In the genomic region with DNA sequence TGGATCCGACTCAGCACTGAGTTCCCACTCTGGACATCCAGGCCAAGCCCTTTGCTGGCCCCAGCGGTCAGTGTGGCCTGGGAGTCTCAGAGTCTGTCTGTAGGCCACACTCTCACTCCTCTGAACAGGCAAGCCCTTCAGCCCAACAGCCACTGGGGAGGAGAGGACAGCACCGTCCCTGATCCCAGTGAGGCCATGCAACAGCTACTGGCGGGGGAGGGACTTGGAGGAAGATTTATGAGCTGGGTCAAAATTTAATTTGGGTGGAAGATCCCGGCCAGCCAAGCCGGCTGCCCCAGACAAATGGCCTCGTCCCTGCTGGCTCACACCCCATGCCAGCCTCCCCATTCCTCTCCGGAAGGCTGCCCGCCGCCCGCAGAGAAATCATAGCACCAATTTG, we compare ENCODE assay signal across 10 mouse cellular contexts. TPM values are rescaled to one million over a fixed set of nuclear protein-coding genes. Genes with fewer than 3 reads are reported as not detected.
DNase-seq lines count a peak whose midpoint lies in the region; ATAC-seq and TF ChIP-seq lines count a peak whose summit lies in the region.
"Had no signal": no experiment of that assay in that cellular context is flagged by ENCODE, and none has a peak within 500 bp of the region (broad histone marks: within the 10 kb centered on the region; RNA-seq: fewer than 3 reads in every experiment).

No protein-coding gene starts in this region.

- no peak overlapping the region for H3K27ac ChIP-seq in stomach, embryonic 15.5 days
- no peak overlapping the region for H3K27ac ChIP-seq in stomach, postnatal 0 days (replicated peaks)
- 0 out of 2 replicates have a peak overlapping the region, but pooled peaks have one; percentile 15 for H3K27ac ChIP-seq in hindbrain, postnatal 0 days
- no peak overlapping the region; the same call in 1 of the 2 replicates for H3K27ac ChIP-seq in stomach, embryonic 16.5 days (ENCODE audit: low read length)

- H3K27me3 ChIP-seq in stomach, embryonic 15.5 days (replicated peaks) = 0 out of 2 replicates have a peak, but pooled peaks cover 2% of the 10 kb centered on the region
- H3K27me3 ChIP-seq in stomach, postnatal 0 days (ENCODE audit: control insufficient read depth, insufficient read depth, low read length) = no peaks in the 10 kb centered on the region
- H3K27me3 ChIP-seq in hindbrain, postnatal 0 days (ENCODE audit: insufficient read depth, low read length) = no peaks in the 10 kb centered on the region
- no peaks in the 10 kb centered on the region for H3K27me3 ChIP-seq in stomach, embryonic 16.5 days (ENCODE audit: control insufficient read depth, insufficient read depth, low read length)

- TF ChIP-seq CTCF in stomach, postnatal 0 days (IDR thresholded peaks at IDR 0.05; ENCODE audit: low read depth) = no peak
- no peak for TF ChIP-seq CTCF in hindbrain, postnatal 0 days (IDR thresholded peaks at IDR 0.05; ENCODE audit: low read depth)

- H3K36me3 ChIP-seq in stomach, embryonic 15.5 days = no peaks in the 10 kb centered on the region
- no peaks in the 10 kb centered on the region for H3K36me3 ChIP-seq in stomach, postnatal 0 days (ENCODE audit: control insufficient read depth, insufficient read depth, low read length)
- no peaks in the 10 kb centered on the region for H3K36me3 ChIP-seq in hindbrain, postnatal 0 days (ENCODE audit: insufficient read depth, low read length)
- H3K36me3 ChIP-seq in stomach, embryonic 16.5 days (ENCODE audit: control insufficient read depth, insufficient read depth, low read length) = no peaks in the 10 kb centered on the region

- ATAC-seq in stomach, embryonic 15.5 days (ENCODE audit: insufficient read depth, low FRiP score, low read depth) = 0 out of 2 replicates have a peak, but pooled peaks have one; percentile 12
- ATAC-seq in stomach, postnatal 0 days (ENCODE audit: low FRiP score, low TSS enrichment) = no peak
- no peak for ATAC-seq in hindbrain, postnatal 0 days
- ATAC-seq in stomach, embryonic 16.5 days (ENCODE audit: insufficient read depth, low FRiP score) = peak; percentile 30; the same call in 1 of the 2 replicates

- peaks cover 18% of the 10 kb centered on the region for H3K4me1 ChIP-seq in stomach, embryonic 15.5 days
- no peaks in the 10 kb centered on the region for H3K4me1 ChIP-seq in stomach, postnatal 0 days (replicated peaks; ENCODE audit: control insufficient read depth, insufficient read depth)
- H3K4me1 ChIP-seq in hindbrain, postnatal 0 days (ENCODE audit: insufficient read depth, low read length) = peaks cover 14% of the 10 kb centered on the region; the same call in 1 of the 2 replicates
- peaks cover 25% of the 10 kb centered on the region for H3K4me1 ChIP-seq in stomach, embryonic 16.5 days (ENCODE audit: control insufficient read depth, insufficient read depth, low read length)

- peak; percentile 93 for DNase-seq in heart, adult 11 months
- DNase-seq in heart, postnatal 25 days (ENCODE audit: low spot score) = no peak
- DNase-seq in stomach, postnatal 0 days (ENCODE audit: low spot score) = no peak
- no peak for DNase-seq in hindbrain, postnatal 0 days (ENCODE audit: low spot score)
- no peak for DNase-seq in layer of hippocampus, postnatal 25 days (ENCODE audit: extremely low spot score in 1 of 2, low spot score in 1 of 2)
- no peak for DNase-seq in layer of hippocampus, adult 9-11 months
- DNase-seq: lung, postnatal 36 days; thymus, adult 18-20 months had no signal

- intact Hi-C loops in heart, postnatal 25 days (cut with DNase I) = no loop called here

- 53% methylated on average over 11 of the region's 11 CpGs for WGBS in stomach, embryonic 15.5 days
- 43% methylated on average over 11 of the region's 11 CpGs for WGBS in stomach, postnatal 0 days
- WGBS in hindbrain, postnatal 0 days = 35% methylated on average over 11 of the region's 11 CpGs
- WGBS in stomach, embryonic 16.5 days = 50% methylated on average over 11 of the region's 11 CpGs

- no peak overlapping the region for H3K9ac ChIP-seq in stomach, embryonic 15.5 days
- H3K9ac ChIP-seq in stomach, postnatal 0 days (ENCODE audit: low read length) = no peak overlapping the region
- no peak overlapping the region for H3K9ac ChIP-seq in hindbrain, postnatal 0 days (replicated peaks; ENCODE audit: low read length)
- H3K9ac ChIP-seq in stomach, embryonic 16.5 days (ENCODE audit: low read length) = peak overlapping the region; percentile 16; the same call in 1 of the 2 replicates

- TF ChIP-seq EP300 in stomach, postnatal 0 days (optimal IDR thresholded peaks at IDR 0.05) = no peak

- H3K4me2 ChIP-seq in stomach, embryonic 15.5 days = no peak overlapping the region
- H3K4me2 ChIP-seq in stomach, postnatal 0 days (replicated peaks; ENCODE audit: low read depth) = no peak overlapping the region
- no peak overlapping the region for H3K4me2 ChIP-seq in hindbrain, postnatal 0 days (ENCODE audit: low read depth, low read length)
- H3K4me2 ChIP-seq in stomach, embryonic 16.5 days (ENCODE audit: low read depth, low read length) = no peak overlapping the region

- no peak overlapping the region for H3K4me3 ChIP-seq in stomach, embryonic 15.5 days (replicated peaks)
- no peak overlapping the region for H3K4me3 ChIP-seq in stomach, postnatal 0 days (ENCODE audit: low read depth, low read length)
- no peak overlapping the region for H3K4me3 ChIP-seq in hindbrain, postnatal 0 days (ENCODE audit: low read length)
- H3K4me3 ChIP-seq in stomach, embryonic 16.5 days (replicated peaks; ENCODE audit: low read length) = no peak overlapping the region

- no peaks in the 10 kb centered on the region for H3K9me3 ChIP-seq in stomach, embryonic 15.5 days
- no peaks in the 10 kb centered on the region for H3K9me3 ChIP-seq in stomach, postnatal 0 days (ENCODE audit: control insufficient read depth, low read length)
- no peaks in the 10 kb centered on the region for H3K9me3 ChIP-seq in hindbrain, postnatal 0 days (ENCODE audit: low read length)
- H3K9me3 ChIP-seq in stomach, embryonic 16.5 days (replicated peaks; ENCODE audit: control insufficient read depth, low read length) = no peaks in the 10 kb centered on the region

RNA-seq across cellular contexts. Expression of a gene that starts 15.7 kb away (rescaled TPM):
- 1 to 10 TPM; 1.1 to 1.4 TPM for total RNA-seq in heart, postnatal 25 days (2021)
- polyA plus RNA-seq in stomach, embryonic 15.5 days (2015; fragmentation: Nextera tagmentation; extraction: Ambion mirVana) = 3.5 and 4.2 TPM in 2 replicates
- polyA plus RNA-seq in stomach, postnatal 0 days (2015; fragmentation: Nextera tagmentation; extraction: Ambion mirVana) = 1.1 and 1.6 TPM in 2 replicates
- 8.4 and 10.1 TPM in 2 replicates for total RNA-seq in hindbrain, postnatal 0 days (2014; rRNA removed)
- 7.8 and 8.1 TPM in 2 replicates for polyA plus RNA-seq in hindbrain, postnatal 0 days (2015; fragmentation: Nextera tagmentation; extraction: Ambion mirVana)
- polyA plus RNA-seq in stomach, embryonic 16.5 days (2015; fragmentation: Nextera tagmentation; extraction: Ambion mirVana) = 3.4 and 3.6 TPM in 2 replicates
- total RNA-seq in layer of hippocampus, postnatal 25 days (2021) = 10 to 100 TPM; 18.3 to 21.2 TPM

Comparison
In these comparisons a context has a peak if more than half of its experiments do, and no peak if none do; other contexts are left out.
1. ATAC-seq: peak in stomach, embryonic 15.5 days (single experiment) and stomach, embryonic 16.5 days (single experiment); none in stomach, postnatal 0 days (single experiment) and hindbrain, postnatal 0 days (single experiment).